Mouse (Mus musculus): ENCODE data around the gene Rpl36al.
"Not testable (repeated sequence)": the region's sequence is repeated elsewhere in the genome, so short reads cannot be mapped to it uniquely, and the experiment has no call there.

Rpl36al gene

DNA sequence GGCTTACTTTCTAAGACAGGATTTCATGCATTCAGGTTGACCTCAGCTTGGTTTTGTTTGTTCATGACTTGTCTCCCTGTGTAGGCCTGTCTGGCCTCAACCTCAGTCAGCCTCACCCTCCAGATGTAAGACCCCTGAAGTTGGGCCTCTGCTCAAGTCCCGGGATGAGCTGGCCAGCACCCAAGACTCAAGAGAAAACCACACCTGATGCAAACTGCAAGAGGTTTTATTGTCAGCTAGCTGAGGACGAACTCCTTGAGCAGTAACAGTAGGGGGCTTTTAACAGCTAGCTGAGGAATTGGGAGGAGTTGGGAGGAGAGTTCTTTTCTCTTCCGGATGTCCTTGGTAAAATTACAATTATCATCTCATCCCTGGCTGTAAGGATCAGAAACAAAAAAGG lies 6.4 kb downstream of the Rpl36al start:
- ChIA-PET CTCF (interaction anchor here in 1 of 4 experiments (0.8 kb wide), 1 partner anchor 10 kb away, joined by 3 read pairs; no protein-coding TSS in a partner anchor), POLR2A (interaction anchor here in 3 of 4 experiments (1.1 to 3.8 kb wide), 8 partner anchors 9 to 33 kb away, joined by 3 to 38 read pairs (median 4); partner anchors contain the start of genes Dnaaf2 (in 1 of the 3), Gm49383 (in 1 of the 3), Lrr1 (in 1 of the 3) and Rps29 (in 1 of the 3))

DNA sequence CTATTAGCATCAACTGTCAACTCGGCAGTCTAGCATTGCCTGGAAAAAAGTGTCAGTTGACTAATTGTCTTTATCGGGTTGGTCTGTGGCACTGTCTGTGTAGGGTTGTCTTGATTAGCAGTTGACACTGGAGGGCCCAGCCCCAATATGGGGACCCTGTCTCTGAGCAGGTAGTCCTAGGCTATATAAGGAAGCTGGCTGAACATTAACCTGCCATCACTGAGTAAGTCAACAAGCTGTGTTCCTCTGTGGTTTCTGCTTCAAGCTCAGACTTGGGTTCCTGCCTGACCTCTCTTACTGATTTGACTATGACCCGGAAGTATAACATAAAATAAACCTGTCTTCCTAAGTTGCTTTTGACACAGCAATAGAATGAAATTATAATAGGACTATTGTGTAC lies 7.9 kb downstream of the Rpl36al start:
- POLR2A ChIA-PET: interaction anchor here in 2 of 4 experiments (0.7 to 1.6 kb wide), 6 partner anchors 8 to 21 kb away, joined by 3 to 5 read pairs (median 4); partner anchors contain the start of genes Gm49383 (in 2 of the 2), Rps29 (in 2 of the 2), Mgat2 (in 1 of the 2) and Rpl36al (in 1 of the 2)

DNA sequence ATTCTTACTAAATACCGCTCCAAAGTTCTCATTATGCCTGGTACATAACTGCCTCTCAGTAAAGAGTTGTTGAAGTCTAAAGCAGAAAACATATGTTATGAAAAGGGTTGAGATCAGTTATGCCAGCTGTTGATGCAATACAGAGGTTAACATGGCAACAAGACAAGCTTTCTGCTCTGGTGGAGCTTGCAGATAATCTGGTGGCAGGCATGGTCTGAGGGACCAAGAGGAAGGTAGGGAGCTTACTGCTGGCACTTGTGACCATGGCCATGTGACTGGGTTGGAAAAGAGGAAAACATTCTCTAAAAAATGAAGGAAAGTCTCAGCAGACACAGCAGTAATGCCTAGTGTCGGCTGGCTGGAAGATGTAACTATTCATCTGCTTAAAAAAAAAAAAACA lies 12.6 kb downstream of the Rpl36al start:
- CTCF ChIA-PET: interaction anchor here in 1 of 4 experiments (0.6 kb wide), 1 partner anchor 55 kb away, joined by 4 read pairs; no protein-coding TSS in a partner anchor
- POLR2A ChIA-PET: interaction anchor here in 3 of 4 experiments (0.6 to 7.8 kb wide), 10 partner anchors 8 to 165 kb away, joined by 3 to 96 read pairs (median 6); partner anchors contain the start of genes Rps29 (in 2 of the 3), Mgat2 (in 1 of the 3) and Rpl36al (in 1 of the 3)

More for the DNA sequence above, 7.9 kb downstream of the Rpl36al start:
- CTCF ChIA-PET: no interaction called here

DNA sequence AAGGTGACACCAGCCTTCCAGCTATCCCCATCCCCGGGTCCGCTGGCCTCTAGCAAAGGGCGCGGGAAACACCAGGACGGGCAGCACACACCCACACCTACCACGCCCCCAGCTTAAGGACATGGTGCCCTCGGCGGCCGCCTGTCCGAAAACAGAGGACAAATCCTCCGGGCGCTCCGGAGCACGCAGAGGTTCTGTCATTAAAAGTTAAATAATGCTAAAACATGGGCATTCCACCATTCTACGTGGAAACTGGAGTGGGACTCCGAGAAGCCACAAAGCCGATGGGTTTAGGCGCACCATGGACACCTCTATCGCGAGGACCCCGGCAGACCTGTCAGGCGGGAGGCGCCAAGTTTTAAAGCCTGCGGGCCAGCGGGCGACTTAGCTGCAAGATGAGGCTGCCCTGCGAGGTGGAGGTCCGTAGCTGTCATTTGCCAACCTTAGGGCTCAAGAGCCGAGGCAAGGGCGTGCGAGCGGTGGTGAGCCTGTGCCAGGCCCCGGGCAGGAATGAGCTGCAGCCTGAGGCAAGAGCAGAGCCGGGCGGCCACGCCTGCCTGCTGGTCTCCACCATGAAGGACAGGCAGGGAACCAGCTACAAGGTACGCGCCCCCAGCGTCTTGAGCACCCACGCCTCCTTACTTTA lies 15.3 kb downstream of the Rpl36al start, which contains the start of gene Lrr1:
Gene Lrr1 (plus strand): TSS at position 354 of the 646 bp plus-strand sequence.
- ChIA-PET CTCF (interaction anchor here in 3 of 4 experiments (0.5 to 1.5 kb wide), 12 partner anchors 9 to 140 kb away, joined by 3 to 7 read pairs (median 3); partner anchors contain the start of gene Rps29 (in 1 of the 3)), POLR2A (interaction anchor here (0.6 to 7.8 kb wide), 40 partner anchors 8 to 1830 kb away, joined by 3 to 96 read pairs (median 4); partner anchors contain the start of genes Rps29 (in 4 of the 4), Mgat2 (in 3 of the 4), Rpl36al (in 3 of the 4) and Gm49383 (in 2 of the 4))

DNA sequence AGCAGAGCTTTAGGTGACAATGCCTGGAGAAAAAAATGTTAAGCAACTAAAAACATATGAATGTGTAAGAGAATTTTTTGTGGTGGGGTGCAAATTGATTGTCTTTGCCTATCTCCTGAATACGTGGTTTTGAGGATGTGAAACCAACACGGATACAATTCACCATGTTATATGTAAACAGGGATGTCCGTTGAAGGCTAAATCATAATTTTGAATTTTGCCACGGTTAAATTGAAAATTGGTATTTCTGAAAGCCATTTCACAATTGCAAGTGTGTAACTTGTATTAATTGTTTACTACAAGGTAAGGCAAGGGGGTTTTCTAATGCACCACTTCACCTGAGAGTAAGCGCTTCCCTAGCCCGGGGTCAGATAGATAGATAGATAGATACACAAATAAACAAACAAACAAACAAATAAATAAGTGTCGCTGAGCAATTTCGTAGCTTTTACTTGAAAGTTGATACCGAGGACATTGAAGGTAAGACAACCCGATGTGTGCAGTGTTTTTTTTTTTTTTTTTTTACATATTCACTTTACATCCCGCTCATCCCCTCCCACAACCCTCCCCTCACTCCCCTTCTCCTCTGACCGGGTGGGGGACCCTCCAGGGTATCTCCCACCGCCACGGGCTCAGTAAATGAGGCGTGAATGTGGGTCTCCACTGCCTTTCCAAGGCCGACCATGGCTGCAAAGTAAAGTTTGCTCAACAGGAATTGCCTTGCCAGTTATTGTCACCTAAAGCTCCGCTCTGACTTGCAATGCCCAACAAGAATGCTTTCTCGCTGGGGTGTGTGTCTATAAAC lies 16.0 kb downstream of the Rpl36al start:
- ChIA-PET CTCF (interaction anchor here in 3 of 4 experiments (0.6 to 1.5 kb wide), 10 partner anchors 9 to 141 kb away, joined by 3 to 6 read pairs (median 3); partner anchors contain the start of gene Rps29 (in 1 of the 3)), POLR2A (interaction anchor here (0.6 to 7.8 kb wide), 38 partner anchors 8 to 1830 kb away, joined by 3 to 96 read pairs (median 4); partner anchors contain the start of genes Rps29 (in 4 of the 4), Mgat2 (in 3 of the 4), Rpl36al (in 3 of the 4) and Gm49383 (in 2 of the 4))

GRCm38 (mm10) chr12:69166861-69167581 lies 16.9 kb downstream of the Rpl36al start:
- POLR2A ChIA-PET: interaction anchor here in 2 of 4 experiments (1.2 to 7.8 kb wide), 8 partner anchors 10 to 195 kb away, joined by 3 to 96 read pairs (median 10); partner anchors contain the start of genes Rps29 (in 2 of the 2), Mgat2 (in 1 of the 2) and Rpl36al (in 1 of the 2)
- CTCF ChIA-PET: not testable (repeated sequence)

- CTCF ChIA-PET: no interaction called here
- POLR2A ChIA-PET: interaction anchor here in 2 of 4 experiments (0.6 to 1.9 kb wide), 6 partner anchors 8 to 561 kb away, joined by 4 to 13 read pairs (median 6); partner anchors contain the start of genes Mgat2 (in 1 of the 2) and Rpl36al (in 1 of the 2)
These were observed 19.0 kb downstream of the Rpl36al start for GRCm38 (mm10) chr12:69164904-69165303.

DNA sequence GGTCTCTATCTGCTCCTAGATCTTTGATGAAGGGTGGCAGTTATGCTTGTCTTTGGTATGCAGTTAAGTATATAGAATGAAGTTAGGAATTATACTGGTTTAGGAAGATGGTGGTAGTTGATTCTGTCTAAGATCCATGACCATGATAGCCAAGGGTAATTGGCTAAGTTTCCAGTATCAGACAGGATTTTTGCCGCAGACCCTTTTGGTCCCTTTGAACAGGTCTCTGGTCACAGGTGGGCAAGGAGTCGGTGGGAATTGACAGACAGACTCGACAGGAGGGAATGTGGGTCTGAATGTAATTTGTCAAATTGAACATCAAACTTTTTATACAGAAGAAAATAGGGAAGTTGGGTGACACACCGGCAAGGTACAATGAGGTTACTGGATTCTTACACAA lies 20.3 kb downstream of the Rpl36al start:
- POLR2A ChIA-PET: interaction anchor here in 1 of 4 experiments (0.9 to 1.9 kb wide), 5 partner anchors 8 to 37 kb away, joined by 3 to 13 read pairs (median 6); partner anchors contain the start of genes Gm49383, Mgat2 and Rpl36al
- CTCF ChIA-PET: not testable (repeated sequence)

- CTCF ChIA-PET: not testable (repeated sequence)
- POLR2A ChIA-PET: interaction anchor here in 3 of 4 experiments (0.6 to 1.7 kb wide), 7 partner anchors 8 to 969 kb away, joined by 3 to 8 read pairs (median 5); partner anchors contain the start of genes Lrr1 (in 1 of the 3) and Mgat2 (in 1 of the 3)
These were observed 23.2 kb downstream of the Rpl36al start for GRCm38 (mm10) chr12:69160677-69161076.

GRCm38 (mm10) chr12:69159578-69159940 lies 24.3 kb downstream of the Rpl36al start:
- CTCF ChIA-PET: interaction anchor here in 2 of 4 experiments (0.8 to 1.8 kb wide), 4 partner anchors 9 to 32 kb away, joined by 3 to 6 read pairs (median 5); partner anchors contain the start of gene Lrr1 (in 1 of the 2)

GRCm38 (mm10) chr12:69158765-69159577 lies 24.9 kb downstream of the Rpl36al start, which contains the start of gene Rps29:
Rps29 (minus strand) TSS chr12:69159186.
- POLR2A ChIA-PET: interaction anchor here (0.6 to 4.9 kb wide), 72 partner anchors 9 to 1857 kb away, joined by 3 to 96 read pairs (median 4); partner anchors contain the start of genes Gm49383 (in 3 of the 4), Lrr1 (in 3 of the 4), Atp5s (in 2 of the 4) and L2hgdh (in 2 of the 4)

More at GRCm38 (mm10) chr12:69159578-69159940, 24.3 kb downstream of the Rpl36al start:
- POLR2A ChIA-PET: interaction anchor here (0.6 to 4.9 kb wide), 59 partner anchors 9 to 1811 kb away, joined by 3 to 96 read pairs (median 5); partner anchors contain the start of genes Gm49383 (in 3 of the 4), Lrr1 (in 3 of the 4), Atp5s (in 2 of the 4) and L2hgdh (in 2 of the 4)

DNA sequence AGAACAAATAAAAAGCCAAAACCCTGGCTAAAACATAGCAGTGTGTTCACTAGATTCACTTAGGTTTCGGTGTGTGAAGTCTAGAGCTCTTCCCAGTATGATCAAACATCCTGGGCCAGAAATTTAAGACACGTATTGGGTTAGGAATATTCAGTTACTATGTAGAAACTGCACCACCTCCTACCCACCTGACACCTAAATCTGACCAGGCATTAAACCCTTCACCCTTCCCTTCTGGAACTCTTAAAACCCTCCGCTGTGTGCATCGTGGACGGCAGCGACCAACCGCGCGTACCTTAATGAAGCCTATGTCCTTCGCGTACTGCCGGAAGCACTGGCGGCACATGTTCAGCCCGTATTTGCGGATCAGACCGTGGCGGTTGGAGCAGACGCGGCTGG lies 25.5 kb downstream of the Rpl36al start:
- POLR2A ChIA-PET: interaction anchor here (0.6 to 4.9 kb wide), 69 partner anchors 8 to 1857 kb away, joined by 3 to 96 read pairs (median 4); partner anchors contain the start of genes Gm49383 (in 3 of the 4), Lrr1 (in 3 of the 4), Atp5s (in 2 of the 4) and L2hgdh (in 2 of the 4)

More at GRCm38 (mm10) chr12:69158765-69159577, 24.9 kb downstream of the Rpl36al start, which contains the start of gene Rps29:
- CTCF ChIA-PET: interaction anchor here in 2 of 4 experiments (0.8 to 1.8 kb wide), 6 partner anchors 10 to 32 kb away, joined by 3 to 6 read pairs (median 4); partner anchors contain the start of gene Lrr1 (in 1 of the 2)

DNA sequence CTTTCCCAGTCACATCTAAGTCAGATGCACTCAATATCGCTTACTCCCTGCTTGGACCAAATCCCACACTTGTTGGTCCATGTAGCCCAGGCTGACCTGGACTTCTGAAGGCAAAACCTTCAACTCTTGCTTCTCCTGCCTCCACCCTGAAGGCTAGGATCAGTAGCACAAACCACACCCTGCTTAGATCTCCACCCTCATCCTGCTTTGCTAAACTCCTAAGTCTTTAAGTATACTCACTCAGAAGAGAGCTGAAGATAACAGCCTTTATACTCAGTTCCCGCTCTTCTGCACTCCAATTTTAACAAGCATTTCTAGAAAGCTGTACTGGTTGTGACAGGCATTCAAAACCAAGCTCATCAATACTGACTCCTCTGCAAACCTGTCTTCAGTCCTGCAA lies 26.8 kb downstream of the Rpl36al start:
- POLR2A ChIA-PET: interaction anchor here (0.7 to 4.9 kb wide), 33 partner anchors 8 to 101 kb away, joined by 3 to 96 read pairs (median 7); partner anchors contain the start of genes Lrr1 (in 2 of the 4), Mgat2 (in 2 of the 4), Rpl36al (in 2 of the 4) and Dnaaf2 (in 1 of the 4)
- CTCF ChIA-PET: no interaction called here

More for the DNA sequence above, 25.5 kb downstream of the Rpl36al start:
- CTCF ChIA-PET: interaction anchor here in 2 of 4 experiments (0.8 to 1.8 kb wide), 5 partner anchors 10 to 31 kb away, joined by 3 to 6 read pairs (median 4); partner anchors contain the start of gene Lrr1 (in 1 of the 2)

GRCm38 (mm10) chr12:69156436-69156835 lies 27.4 kb downstream of the Rpl36al start:
- ChIA-PET POLR2A (interaction anchor here (0.6 to 4.9 kb wide), 30 partner anchors 8 to 127 kb away, joined by 3 to 96 read pairs (median 6); partner anchors contain the start of genes Lrr1 (in 3 of the 4), Dnaaf2 (in 1 of the 4), Gm49383 (in 1 of the 4) and Mgat2 (in 1 of the 4)), CTCF (no interaction called here)

GRCm38 (mm10) chr12:69155923-69156322 lies 28.0 kb downstream of the Rpl36al start:
- POLR2A ChIA-PET: interaction anchor here (0.6 to 4.9 kb wide), 25 partner anchors 8 to 126 kb away, joined by 3 to 96 read pairs (median 6); partner anchors contain the start of genes Lrr1 (in 3 of the 4), Mgat2 (in 1 of the 4) and Rpl36al (in 1 of the 4)
- CTCF ChIA-PET: no interaction called here
